Mouse (Mus musculus) bone marrow, adult 2 months (tissue): ENCODE data around the gene Srpk1. TPM values are rescaled to one million over a fixed set of nuclear protein-coding genes. Genes with fewer than 3 reads are reported as not detected.

Experiments used
- H3K27ac ChIP-seq: fragments of 200-500 bp; 2 replicates; pipeline ENCODE4 v1.5.1; 2012; ENCODE audit warnings: low read depth, mild to moderate bottlenecking, control low read depth, inconsistent platforms, low read length; ENCODE audit not compliant: control insufficient read depth, poor library complexity, insufficient read depth
- H3K4me1 ChIP-seq: fragments of 200-500 bp; 2 replicates; pipeline ENCODE4 v1.6.1; 2011; ENCODE audit warnings: low read length; ENCODE audit not compliant: control insufficient read depth, insufficient read depth
- H3K4me3 ChIP-seq: fragments of 200-500 bp; replicated peaks from 2 replicates; pipeline ENCODE3; 2011; ENCODE audit warnings: mild to moderate bottlenecking, low read depth, low read length, control low read depth; ENCODE audit not compliant: control insufficient read depth
- CTCF ChIP-seq: fragments of 200-500 bp; IDR thresholded peaks from 2 replicates; pipeline ENCODE4 v1.5.1; 2011; ENCODE audit warnings: low read length, control low read depth; ENCODE audit not compliant: control insufficient read depth, insufficient read depth
- POLR2A ChIP-seq: fragments of 200-500 bp; IDR thresholded peaks from 2 replicates; pipeline ENCODE4 v1.6.1; 2011; ENCODE audit warnings: low read depth, mild to moderate bottlenecking, control low read depth, low read length, borderline replicate concordance; ENCODE audit not compliant: control insufficient read depth
- WGBS: fragments of 180-500 bp; shearing (Covaris S2); methylation state at CpG from one replicate; pipeline ENCODE4 v1.1.7; 2018; 5-methylcytosine and 5-hydroxymethylcytosine counted together
- polyA plus RNA-seq: library from polyadenylated mRNA; stranded (reverse); fragments of >200 nt; gene quantifications from 2 replicates; pipeline ENCODE4 v1.2.4, GENCODE M21; 2011; ENCODE audit warnings: low replicate concordance; ENCODE audit not compliant: missing spikeins, insufficient read depth, insufficient read length

Gene Srpk1
- polyA plus RNA-seq, 1 experiment, result 78.8 TPM

DNA sequence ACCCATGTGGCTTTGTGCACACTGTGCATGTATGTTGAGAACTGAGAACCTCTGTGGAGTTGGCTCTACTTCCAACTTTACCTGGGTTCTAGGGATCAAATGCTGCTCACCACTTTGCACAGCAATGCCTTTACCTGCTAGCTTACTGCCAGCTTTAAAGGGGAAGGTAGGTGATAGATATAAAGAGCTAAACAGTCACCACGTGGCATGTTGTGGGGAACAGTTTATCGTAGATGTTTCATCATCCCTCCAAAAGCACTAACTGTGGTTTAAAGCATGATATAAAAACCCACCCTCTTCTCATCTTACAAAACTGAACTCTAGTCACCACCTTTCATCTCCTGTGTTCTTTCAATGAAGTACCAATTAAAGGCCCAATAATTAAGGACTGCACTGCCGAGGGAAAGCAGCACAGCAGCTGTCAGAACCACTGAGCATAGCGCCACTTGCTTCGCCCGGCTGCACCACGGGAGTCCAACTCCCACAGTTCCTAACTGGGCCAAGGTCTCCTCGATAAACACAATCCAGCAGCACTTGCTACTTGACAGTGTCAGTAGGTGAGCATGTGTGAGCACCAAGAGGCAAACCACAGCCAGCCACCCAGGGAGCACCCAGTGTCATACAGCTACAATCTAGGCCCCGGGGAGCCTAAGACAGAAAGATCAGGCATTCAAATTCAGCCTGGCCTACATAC, 20.8 kb downstream of the Srpk1 start:
- TF ChIP-seq POLR2A, result no peak
- TF ChIP-seq CTCF, result no peak
- 77% methylated on average over 9 of the region's 9 CpGs for WGBS
- no peak overlapping the region for H3K4me3 ChIP-seq

DNA sequence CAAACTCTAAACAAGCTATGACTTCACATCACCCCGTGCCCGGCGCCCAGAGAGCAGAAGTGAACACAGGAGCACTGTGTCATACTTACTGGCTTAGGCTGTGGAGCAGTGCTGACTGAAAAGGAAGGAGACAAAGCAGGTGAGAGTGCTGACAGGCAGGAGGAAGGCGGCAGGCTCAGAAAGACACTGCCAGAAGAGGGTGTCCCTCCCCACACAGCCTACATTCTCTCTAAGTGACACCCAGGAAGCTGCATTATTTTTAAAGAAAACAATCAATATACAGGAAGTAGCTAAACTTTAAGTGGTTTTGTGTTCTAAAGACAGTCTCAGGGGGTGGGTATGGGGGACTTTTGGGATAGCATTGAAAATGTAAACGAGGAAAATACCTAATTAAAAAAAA, 21.7 kb downstream of the Srpk1 start:
- no peaks in the 10 kb centered on the region; the same call in 1 of the 2 replicates for H3K4me1 ChIP-seq
- WGBS, result 76% methylated on average over 5 of the region's 5 CpGs
- no peak for TF ChIP-seq CTCF
- TF ChIP-seq POLR2A, result no peak
- no peak overlapping the region for H3K4me3 ChIP-seq
- no peak overlapping the region for H3K27ac ChIP-seq

More for the DNA sequence above, 20.8 kb downstream of the Srpk1 start:
- Histone ChIP-seq H3K4me1 (no peaks in the 10 kb centered on the region; the same call in 1 of the 2 replicates), H3K27ac (no peak overlapping the region)

DNA sequence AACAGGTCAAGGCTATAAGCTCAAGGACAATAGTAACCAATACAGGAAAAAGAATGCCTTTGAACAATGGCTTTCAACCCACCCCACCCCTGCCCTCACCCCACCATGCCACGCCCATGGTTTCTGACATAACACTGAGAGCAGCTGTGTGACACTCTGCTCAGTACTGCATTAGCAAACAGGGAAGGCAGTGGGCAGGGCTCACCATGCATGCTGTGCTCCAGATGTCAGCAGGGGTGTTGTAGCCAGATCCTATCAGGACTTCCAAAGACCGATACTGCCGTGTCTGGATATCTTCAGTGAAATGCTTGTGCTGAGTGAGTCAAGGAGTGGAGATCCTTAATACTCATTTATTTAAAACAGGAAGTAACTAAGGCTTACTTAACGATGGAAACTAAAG, 28.5 kb downstream of the Srpk1 start:
- WGBS, result 55% methylated on average over 4 of the region's 4 CpGs
- H3K27ac ChIP-seq, result no peak overlapping the region
- no peak for TF ChIP-seq POLR2A
- no peak for TF ChIP-seq CTCF
- H3K4me3 ChIP-seq, result no peak overlapping the region
- H3K4me1 ChIP-seq, result peaks cover 4% of the 10 kb centered on the region; the same call in 1 of the 2 replicates

DNA sequence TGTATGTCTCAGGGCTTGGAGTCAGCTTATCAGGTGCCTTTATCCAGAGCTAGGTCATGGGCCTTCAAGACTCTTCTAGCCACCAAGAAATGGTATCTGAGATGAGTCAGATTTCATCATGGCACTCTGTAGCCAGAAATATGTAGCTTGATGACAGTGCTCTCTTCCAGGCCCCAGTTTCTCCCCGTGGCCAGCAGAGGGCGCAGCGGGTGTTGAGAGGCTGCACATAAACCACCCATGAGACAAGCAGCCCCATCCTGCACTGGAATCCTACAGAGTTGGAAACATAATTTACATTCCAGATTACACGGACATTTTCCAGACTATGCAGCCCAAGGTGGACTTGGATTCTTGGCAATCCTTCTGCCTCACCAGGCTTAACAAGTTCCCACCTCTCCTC, 29.5 kb downstream of the Srpk1 start:
- WGBS, result 13% methylated on average over 4 of the region's 4 CpGs
- peak; percentile 90 for TF ChIP-seq CTCF
- TF ChIP-seq POLR2A, result no peak

DNA sequence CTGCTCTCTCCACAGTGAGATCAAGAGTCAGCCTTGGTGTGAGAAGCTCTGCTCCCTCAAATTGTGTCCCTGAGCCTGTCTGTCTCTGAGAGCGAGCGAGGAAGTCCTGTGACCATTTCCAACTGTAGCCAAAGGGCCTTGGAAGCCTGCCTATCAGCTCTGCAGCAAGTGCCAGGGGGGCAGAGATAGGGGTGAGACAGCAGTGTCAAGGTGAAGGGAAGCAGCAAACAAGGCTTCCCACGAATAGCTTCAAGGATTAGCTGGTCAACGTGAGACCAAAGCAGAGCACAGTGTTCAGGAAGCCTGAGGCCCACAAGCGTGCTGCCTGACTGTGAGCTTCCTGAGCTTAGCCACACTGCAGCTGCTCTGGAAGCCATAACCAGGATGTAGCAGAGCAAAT, 31.0 kb downstream of the Srpk1 start:
- Histone ChIP-seq H3K27ac (no peak overlapping the region), H3K4me3 (no peak overlapping the region), H3K4me1 (peaks cover 6% of the 10 kb centered on the region; the same call in 1 of the 2 replicates)
- no peak for TF ChIP-seq CTCF
- TF ChIP-seq POLR2A, result no peak
- WGBS, result 37% methylated on average over 5 of the region's 5 CpGs

More for the DNA sequence above, 29.5 kb downstream of the Srpk1 start:
- Histone ChIP-seq H3K4me3 (no peak overlapping the region), H3K4me1 (peaks cover 6% of the 10 kb centered on the region; the same call in 1 of the 2 replicates), H3K27ac (no peak overlapping the region)

DNA sequence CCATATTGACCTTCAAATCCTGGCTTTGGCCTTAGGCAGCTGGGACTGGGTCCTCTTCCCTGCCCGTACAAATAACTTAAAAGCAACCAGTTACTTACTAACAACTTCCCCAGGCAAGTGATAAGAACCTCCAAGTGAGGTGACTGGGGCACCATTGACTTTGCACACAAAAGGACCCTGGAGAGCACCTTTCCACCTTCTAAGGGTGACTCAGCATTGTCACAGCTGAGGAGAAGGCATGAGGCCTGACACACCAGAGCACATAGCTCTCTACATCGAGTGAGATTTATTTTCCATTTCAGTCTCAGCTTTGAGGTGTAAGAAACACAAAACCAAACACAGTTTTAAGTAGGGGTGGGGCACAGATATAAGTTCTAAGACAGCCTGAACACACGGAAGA, 31.9 kb downstream of the Srpk1 start:
- Histone ChIP-seq H3K4me3 (no peak overlapping the region), H3K27ac (no peak overlapping the region), H3K4me1 (peaks cover 6% of the 10 kb centered on the region; the same call in 1 of the 2 replicates)
- TF ChIP-seq CTCF (no peak), POLR2A (no peak)
- 64% methylated on average over 3 of the region's 3 CpGs for WGBS

DNA sequence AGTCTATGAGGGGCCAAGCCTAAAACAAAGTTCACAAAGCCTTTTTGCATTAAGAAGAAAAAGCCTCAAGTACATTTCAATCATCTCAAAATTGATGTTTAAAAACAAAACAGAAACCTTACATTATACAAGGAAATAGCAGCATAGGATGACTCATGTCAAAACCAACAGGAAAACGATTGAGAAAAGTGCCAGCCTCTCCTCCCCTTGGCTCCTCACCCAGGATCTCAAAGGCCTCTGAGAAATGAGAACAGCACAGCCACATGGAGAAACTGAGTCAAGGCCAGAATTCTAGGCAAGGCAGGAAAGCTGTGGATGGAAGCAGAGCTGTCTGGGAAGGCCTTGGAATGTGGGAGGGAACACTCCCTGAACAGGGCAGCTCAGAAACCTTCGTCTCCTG, 33.9 kb downstream of the Srpk1 start:
- peak overlapping the region; percentile 64 for H3K27ac ChIP-seq
- H3K4me1 ChIP-seq, result peaks cover 4% of the 10 kb centered on the region; the same call in 1 of the 2 replicates
- no peak overlapping the region for H3K4me3 ChIP-seq
- TF ChIP-seq POLR2A (no peak), CTCF (no peak)
- 42% methylated on average over 2 of the region's 2 CpGs for WGBS

DNA sequence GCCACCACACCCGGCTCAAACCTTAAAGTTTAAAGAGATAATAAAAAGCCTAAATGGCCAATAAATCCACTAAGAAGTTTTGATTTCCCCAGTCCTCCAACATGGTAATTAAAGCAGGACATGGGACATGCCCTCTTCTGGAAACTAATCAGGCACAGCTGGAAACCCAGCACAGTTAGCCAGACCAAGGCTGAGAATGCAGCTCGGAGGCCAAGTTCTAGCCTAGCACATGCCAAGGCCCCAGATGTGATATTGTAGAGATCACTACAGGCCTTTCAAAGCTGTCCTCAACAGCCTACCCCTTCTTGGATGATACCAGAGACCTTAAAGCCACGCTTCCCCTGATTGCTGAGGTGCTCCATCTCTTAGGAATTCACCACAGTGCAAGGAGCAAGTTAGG, 36.0 kb downstream of the Srpk1 start:
- no peak overlapping the region for H3K27ac ChIP-seq
- 88% methylated on average over 3 of the region's 3 CpGs for whole genome bisulfite sequencing
- no peak overlapping the region for H3K4me3 ChIP-seq
- peaks cover 1% of the 10 kb centered on the region; the same call in 1 of the 2 replicates for H3K4me1 ChIP-seq
- no peak for TF ChIP-seq CTCF
- TF ChIP-seq POLR2A, result no peak
